ENCODE assay signal across 8 mouse cellular contexts in the genomic region with DNA sequence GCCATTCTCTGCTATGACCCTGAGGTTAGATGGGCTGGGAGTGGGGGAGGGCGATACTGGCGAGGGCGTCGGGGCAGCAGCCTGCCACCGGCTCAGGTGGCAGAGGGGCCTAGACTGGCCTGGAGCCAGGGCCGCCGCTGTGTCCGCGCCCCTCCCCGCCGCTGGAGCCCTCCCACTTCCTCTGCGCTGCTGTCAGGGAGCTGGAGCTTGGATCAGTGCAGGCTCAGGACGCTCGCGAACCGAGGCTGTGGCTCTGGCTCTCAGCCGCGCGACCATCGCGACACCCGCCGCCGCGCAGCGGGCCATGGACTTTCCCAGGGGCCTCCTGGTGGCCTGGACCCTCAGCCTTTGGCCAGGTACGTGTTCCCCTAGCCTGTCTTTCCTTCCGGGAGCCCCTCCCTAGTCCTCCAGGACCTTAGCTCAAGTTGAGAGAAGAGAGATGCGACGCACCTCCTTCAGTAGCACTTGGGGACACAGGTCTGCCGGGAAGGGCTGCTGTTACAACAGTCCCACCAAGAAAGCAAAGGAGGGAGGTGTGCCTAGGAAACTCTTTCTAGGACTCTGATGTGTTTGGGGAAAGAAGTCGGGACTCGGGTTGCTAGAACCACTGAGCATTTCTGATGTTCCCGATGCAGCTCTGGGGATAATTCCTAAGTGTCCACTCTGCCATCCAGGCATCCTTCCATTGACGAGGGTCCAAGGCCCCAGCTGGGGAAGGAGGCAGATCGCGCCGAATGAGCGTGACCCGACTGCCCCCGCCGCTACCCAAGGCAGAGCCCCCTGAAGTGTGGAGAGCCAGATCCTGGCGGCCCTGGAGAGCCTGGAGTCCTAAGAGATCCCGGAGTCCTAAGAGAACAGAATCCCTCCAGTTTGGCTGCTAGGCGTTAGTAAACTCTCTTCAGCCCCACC. TPM values are rescaled to one million over a fixed set of nuclear protein-coding genes. Genes with fewer than 3 reads are reported as not detected.
DNase-seq lines count a peak whose midpoint lies in the region; ATAC-seq lines count a peak whose summit lies in the region.

A gene (plus strand): TSS at position 186 of the 909 bp plus-strand sequence.

- peak within 1 kb of the TSS; percentile 44 for H3K4me3 ChIP-seq in kidney, embryonic 14.5 days (ENCODE audit: low read length)
- H3K4me3 ChIP-seq in intestine, embryonic 15.5 days (replicated peaks) = peak within 1 kb of the TSS; percentile 45
- H3K4me3 ChIP-seq in midbrain, embryonic 11.5 days (ENCODE audit: low read depth, low read length) = peak within 1 kb of the TSS; percentile 34

- H3K9me3 ChIP-seq in kidney, embryonic 14.5 days (ENCODE audit: control insufficient read depth, low read length) = no peaks in the 10 kb centered on the region
- no peaks in the 10 kb centered on the region for H3K9me3 ChIP-seq in intestine, embryonic 15.5 days
- no peaks in the 10 kb centered on the region for H3K9me3 ChIP-seq in midbrain, embryonic 11.5 days (ENCODE audit: control insufficient read depth, low read length)

- peaks cover 11% of the 10 kb centered on the region for H3K4me1 ChIP-seq in kidney, embryonic 14.5 days (ENCODE audit: control insufficient read depth, insufficient read depth, low read length)
- peaks cover 17% of the 10 kb centered on the region for H3K4me1 ChIP-seq in intestine, embryonic 15.5 days (replicated peaks)
- peaks cover 13% of the 10 kb centered on the region for H3K4me1 ChIP-seq in midbrain, embryonic 11.5 days (ENCODE audit: control insufficient read depth, insufficient read depth, low read length)

- H3K9ac ChIP-seq in kidney, embryonic 14.5 days (ENCODE audit: low read depth, low read length) = peak within 1 kb of the TSS; percentile 47
- peak within 1 kb of the TSS; percentile 22 for H3K9ac ChIP-seq in intestine, embryonic 15.5 days
- peak within 1 kb of the TSS; percentile 52 for H3K9ac ChIP-seq in midbrain, embryonic 11.5 days (ENCODE audit: low read length)

- DNase-seq in kidney, adult 8-10 months = no peak
- peak; percentile 37 for DNase-seq in adrenal gland, adult 2 months
- DNase-seq in forelimb bud, embryonic 11.5 days (ENCODE audit: low read depth, low spot score) = peak; percentile 41
- peak; percentile 94 for DNase-seq in midbrain, embryonic 11.5 days (ENCODE audit: low spot score, missing footprints)
- no peak for DNase-seq in T-cell, adult 2 months (ENCODE audit: low spot score)

- WGBS in kidney, embryonic 14.5 days = under 1% methylated on average over 44 of the region's 45 CpGs
- under 1% methylated on average over 45 of the region's 45 CpGs for WGBS in intestine, embryonic 15.5 days
- under 1% methylated on average over 45 of the region's 45 CpGs for whole genome bisulfite sequencing in midbrain, embryonic 11.5 days

- no peaks in the 10 kb centered on the region for H3K36me3 ChIP-seq in kidney, embryonic 14.5 days (ENCODE audit: control insufficient read depth, insufficient read depth, low read length)
- H3K36me3 ChIP-seq in intestine, embryonic 15.5 days = no peaks in the 10 kb centered on the region
- no peaks in the 10 kb centered on the region for H3K36me3 ChIP-seq in midbrain, embryonic 11.5 days (ENCODE audit: control insufficient read depth, insufficient read depth, low read length)

- peaks cover 32% of the 10 kb centered on the region for H3K27me3 ChIP-seq in kidney, embryonic 14.5 days (ENCODE audit: control insufficient read depth, insufficient read depth, low read length)
- peaks cover 38% of the 10 kb centered on the region for H3K27me3 ChIP-seq in intestine, embryonic 15.5 days (replicated peaks)
- H3K27me3 ChIP-seq in midbrain, embryonic 11.5 days (ENCODE audit: control insufficient read depth, insufficient read depth, low read length) = peaks cover 31% of the 10 kb centered on the region

- peak; percentile 82; the same call in 1 of the 2 replicates for ATAC-seq in kidney, embryonic 14.5 days (ENCODE audit: low FRiP score, low TSS enrichment)
- peak; percentile 55 for ATAC-seq in intestine, embryonic 15.5 days
- ATAC-seq in midbrain, embryonic 11.5 days (ENCODE audit: low FRiP score) = 0 out of 2 replicates have a peak, but pooled peaks have one; percentile 35
- no peak for ATAC-seq in monocyte, adult 5-6 weeks (replicated peaks; ENCODE audit: insufficient number of reproducible peaks, low FRiP score, low TSS enrichment, poor library complexity, severe bottlenecking)

- H3K27ac ChIP-seq in kidney, embryonic 14.5 days (ENCODE audit: low read depth, low read length) = no peak within 1 kb of the TSS
- H3K27ac ChIP-seq in intestine, embryonic 15.5 days = no peak within 1 kb of the TSS
- no peak within 1 kb of the TSS for H3K27ac ChIP-seq in midbrain, embryonic 11.5 days (ENCODE audit: low read depth, low read length)

- peak within 1 kb of the TSS; percentile 79 for H3K4me2 ChIP-seq in kidney, embryonic 14.5 days (replicated peaks; ENCODE audit: low read depth, low read length)
- peak within 1 kb of the TSS; percentile 87 for H3K4me2 ChIP-seq in intestine, embryonic 15.5 days (replicated peaks)
- peak within 1 kb of the TSS; percentile 56 for H3K4me2 ChIP-seq in midbrain, embryonic 11.5 days

RNA-seq across cellular contexts. Expression of the gene that starts here (rescaled TPM):
- 0.44 and 0.95 TPM in 2 replicates for polyA plus RNA-seq in kidney, embryonic 14.5 days (2014; fragmentation: Nextera tagmentation; extraction: Ambion mirVana)
- total RNA-seq in adrenal gland, adult 2 months (2021) = 1 to 10 TPM; 1.9 to 3.5 TPM
- polyA plus RNA-seq in adrenal gland, adult 2 months (2012; rRNA removed) = 1.3 and 1.5 TPM in 2 replicates
- polyA plus RNA-seq in intestine, embryonic 15.5 days (2015; fragmentation: Nextera tagmentation; extraction: Ambion mirVana) = 3.0 and 3.2 TPM in 2 replicates
- 2.4 and 3.9 TPM in 2 replicates for polyA plus RNA-seq in midbrain, embryonic 11.5 days (2014; fragmentation: Nextera tagmentation; extraction: Ambion mirVana)
- not detected in 3 replicates for total RNA-seq in monocyte, adult 5-6 weeks (2017)

Comparison
In these comparisons a context has a peak if more than half of its experiments do, and no peak if none do; other contexts are left out.
1. Peak in ATAC-seq, H3K4me3 ChIP-seq, H3K9ac ChIP-seq and H3K4me2 ChIP-seq in kidney, embryonic 14.5 days; RNA of the gene not detected or under 1 TPM.
2. DNase-seq: peak in adrenal gland, adult 2 months (single experiment), forelimb bud, embryonic 11.5 days (single experiment) and midbrain, embryonic 11.5 days (single experiment); none in kidney, adult 8-10 months (0 of 2) and T-cell, adult 2 months (single experiment).
3. Peak in every context shown above with its lines, with median percentiles within 50 percentile points of each other: H3K4me2 ChIP-seq, H3K4me3 ChIP-seq and H3K9ac ChIP-seq.